Mouse (Mus musculus) heart, adult 11 months (tissue): Measurements from ENCODE around the gene Bahcc1.

Experiments used
- DNase-seq: peaks from one replicate; pipeline ENCODE4 v3.0.0; 2022

The Bahcc1 gene

DNA sequence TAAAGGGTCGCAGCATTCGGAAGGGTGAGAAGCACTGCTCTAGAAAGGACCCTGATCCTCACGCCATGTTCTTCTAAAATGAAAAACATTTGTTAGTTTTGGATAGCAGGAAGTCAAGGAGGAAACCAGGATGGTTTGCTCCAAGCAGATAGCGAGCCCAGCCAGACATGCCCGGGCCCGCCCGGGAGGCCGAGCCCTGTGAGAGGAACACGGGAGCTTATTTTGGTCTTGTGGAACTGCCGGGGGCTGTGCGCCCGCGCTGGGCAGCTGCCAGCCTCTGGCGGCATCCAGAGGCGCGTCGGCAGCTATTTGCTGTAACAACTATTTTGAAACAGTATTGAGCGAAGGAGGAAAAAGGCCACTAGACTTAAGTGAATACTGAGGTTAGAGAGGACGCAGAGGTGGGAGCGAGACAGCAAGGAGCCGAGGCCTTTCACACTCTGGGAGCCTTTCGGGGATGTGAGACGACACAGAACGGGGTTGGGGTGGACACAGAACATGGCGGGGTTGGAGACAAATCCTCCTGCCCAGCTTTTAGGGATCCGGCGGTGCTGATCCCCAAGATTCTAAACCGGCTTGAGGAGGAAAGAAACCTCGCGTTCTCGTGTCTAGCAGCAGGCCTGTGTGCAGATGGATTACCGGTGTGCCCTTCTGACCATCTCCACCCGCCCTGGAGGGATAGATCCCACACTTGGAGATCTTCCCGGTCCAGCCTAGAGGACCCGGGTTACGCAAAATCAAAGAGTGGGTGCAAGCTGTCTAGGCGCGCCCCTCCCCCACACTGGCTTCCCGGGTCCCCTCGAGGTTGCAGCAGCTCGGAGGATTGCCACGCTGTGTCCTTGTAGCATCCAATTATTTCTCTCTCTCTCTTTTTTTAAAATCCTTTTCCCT lies 2.6 kb upstream of the Bahcc1 start:
- DNase-seq: peak; percentile 99

DNA sequence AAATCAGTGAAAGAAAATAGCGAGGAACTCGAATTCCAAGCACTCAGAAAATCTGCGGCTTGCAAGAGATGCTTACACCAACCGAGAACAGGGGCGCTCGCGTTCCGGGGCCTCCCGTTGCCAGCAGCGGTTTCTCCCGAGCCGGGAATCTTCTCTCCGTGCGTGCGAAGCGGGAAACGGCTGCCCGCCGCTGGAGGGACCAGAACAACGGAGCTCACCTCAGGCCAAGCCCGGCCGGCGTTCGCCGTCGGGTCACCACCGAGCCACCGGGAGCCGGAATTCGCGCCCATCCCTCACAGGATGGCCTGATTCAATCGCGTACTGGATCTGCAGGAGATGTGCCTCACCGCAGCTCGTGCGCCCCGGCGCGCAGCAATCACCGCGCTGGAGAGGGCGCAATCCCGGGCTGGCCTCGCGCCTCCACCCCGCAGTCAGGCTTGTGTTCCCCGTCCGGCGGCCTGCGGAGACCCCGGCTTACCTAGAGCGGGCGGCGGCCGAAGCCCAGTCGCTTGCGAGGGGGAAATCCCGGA lies 1.8 kb upstream of the Bahcc1 start:
- no peak for DNase-seq

DNA sequence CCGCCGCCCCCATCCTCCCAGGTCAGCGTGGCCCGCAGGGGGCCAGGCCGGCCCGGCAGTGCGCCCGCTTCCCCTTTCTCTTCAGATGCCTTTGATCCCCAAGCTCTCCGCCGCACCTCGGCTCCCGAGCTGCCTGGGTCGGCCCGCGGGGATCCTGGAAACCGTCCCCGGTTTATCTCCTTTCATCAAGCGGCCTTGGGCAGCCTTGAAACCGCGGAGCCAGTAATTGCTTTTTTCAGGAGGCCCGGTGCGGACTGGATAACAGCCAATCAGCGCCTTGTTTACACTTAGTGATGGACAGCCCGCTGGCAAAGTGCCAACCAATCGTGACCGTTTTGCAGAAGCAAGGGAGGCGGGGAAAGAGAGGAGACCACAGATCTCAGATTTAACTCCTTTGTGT lies 1.4 kb upstream of the Bahcc1 start:
- DNase-seq: peak; percentile 100

DNA sequence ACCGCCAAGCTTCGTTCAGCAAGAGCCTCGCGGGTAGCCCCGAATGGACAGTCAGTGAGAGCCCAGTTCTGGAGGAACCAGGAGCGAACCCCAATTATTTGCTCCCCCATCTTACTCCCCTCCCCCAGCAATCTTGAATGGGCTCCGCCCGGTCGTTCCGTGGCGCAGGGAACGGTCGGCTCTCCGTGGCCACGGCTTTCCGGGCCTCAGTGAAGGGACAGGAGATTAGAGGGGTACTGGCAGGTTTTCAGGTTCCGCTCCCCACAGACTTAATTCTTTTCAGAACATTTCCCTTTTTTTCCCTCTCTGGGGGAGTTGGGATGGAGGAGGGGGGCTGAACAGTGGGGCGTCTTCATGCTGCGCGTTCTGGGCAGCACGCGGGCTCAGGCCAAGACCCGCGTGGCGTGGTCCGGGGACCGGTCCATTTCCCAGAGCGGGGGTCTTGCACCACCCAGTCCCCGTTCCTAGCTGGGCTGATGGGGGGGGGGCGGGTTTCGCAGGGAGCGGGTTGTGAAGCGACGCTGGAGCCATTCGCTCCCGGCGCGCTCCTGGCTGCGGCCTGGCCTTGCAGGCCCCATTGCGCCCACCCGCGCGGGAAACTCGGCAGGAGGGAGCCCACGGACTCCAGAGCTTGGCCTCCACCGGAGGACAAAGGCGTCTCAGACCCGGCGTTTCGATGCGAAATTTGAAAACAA lies 841 bp downstream of the Bahcc1 start:
- DNase-seq: peak; percentile 96

DNA sequence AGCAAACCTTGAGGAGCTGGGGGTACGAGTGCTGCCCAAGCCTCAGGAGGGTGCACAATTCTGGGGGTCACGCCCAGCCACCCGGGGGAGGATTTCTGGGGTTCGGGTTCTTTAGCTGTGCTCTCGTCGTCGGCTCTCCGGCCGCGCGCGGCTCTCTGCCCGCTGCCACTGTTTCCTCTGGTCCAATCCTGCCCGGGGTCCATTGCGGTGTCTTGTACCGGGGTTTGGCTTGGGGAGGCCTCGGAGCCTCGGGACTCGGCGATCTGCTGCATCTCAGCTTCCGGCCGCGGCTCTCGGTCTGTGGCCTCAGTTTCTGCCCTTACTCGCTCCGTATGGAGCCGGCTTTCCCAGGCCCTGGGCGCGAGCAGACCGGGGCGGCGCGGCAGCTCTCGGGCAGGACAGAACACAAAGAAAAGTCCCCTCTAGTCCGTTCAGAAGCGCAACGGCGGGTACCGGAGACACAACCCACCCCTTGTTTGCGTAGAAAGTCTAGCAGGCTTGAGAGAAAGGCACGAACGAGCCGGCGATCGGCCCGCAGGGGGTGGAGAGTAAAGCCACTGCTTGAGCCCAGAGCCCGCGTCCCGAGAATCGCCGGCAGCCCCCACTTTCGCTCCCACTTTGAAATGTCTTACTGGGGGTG lies 1.5 kb downstream of the Bahcc1 start:
- peak; percentile 97 for DNase-seq

DNA sequence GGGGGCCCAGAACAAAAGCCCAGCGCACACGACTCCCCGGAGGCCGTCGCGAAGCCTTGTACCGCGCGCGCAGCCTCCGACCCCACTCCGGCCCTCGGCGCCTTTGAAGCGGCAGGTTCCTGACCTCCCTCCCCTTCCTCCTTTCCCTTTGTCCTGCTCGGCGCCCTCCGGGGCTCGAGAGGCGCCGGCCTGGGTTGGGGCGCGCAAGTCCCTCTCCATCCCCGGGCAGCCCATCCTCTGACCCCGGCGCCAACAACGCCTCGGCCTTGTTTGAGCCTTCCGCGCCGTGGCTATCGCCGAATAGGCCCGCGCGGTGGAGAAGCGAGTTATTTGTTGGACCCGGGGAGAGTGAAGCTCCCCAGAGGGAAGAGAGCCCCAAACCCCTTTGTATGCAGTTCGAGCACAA lies 2.0 kb downstream of the Bahcc1 start:
- DNase-seq: peak; percentile 96

DNA sequence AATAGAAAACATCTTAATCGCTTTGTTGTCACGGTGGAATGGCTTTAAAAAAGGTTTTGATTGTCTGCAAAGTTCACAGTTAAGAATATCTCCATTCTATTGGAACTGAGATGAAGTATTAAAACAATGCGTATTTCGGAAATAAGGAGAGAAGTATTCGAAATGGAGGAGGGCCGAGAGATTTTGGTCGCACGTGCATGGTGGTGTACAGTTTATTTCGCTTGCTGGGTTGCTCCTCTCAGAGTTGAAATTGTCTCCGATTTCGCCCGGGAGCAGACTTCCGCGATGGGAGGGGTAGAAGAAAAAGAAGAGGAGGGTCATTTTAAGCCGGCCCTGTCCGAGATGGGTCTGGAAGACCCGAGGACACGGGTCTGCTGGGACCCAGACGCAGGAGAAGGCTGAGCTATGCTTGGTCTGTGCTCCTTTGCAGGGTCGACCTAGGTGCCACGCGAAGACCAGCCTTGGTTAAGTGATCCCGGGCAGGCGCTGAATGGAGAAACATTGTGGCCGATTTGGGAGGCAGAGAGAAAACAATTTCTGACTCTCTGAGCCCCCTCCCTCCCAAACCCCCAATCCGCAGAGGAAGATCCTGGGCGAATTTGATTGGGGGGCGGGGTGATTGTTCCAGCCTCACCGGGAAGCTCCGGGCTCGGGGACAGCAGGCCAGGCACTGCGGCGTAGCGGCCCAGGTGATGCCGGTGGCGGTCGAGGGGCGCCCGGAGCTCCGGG lies 2.8 kb downstream of the Bahcc1 start:
- peak; percentile 96 for DNase-seq

DNA sequence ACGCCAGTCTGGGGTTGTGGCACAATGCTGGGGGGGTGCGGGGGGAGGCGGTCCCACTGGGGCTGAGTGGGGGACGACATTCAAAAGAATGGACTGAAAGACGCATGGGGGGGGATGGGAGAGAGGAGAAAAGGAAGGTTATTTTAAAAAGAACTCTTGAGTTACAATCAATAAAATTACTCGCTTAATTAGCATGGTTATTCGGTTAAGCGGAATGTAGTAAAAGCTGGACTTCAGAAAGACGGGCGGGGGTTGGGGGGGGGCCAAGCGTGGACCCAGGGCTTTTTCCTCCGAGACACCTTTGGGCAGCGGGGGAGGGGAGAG lies 3.3 kb downstream of the Bahcc1 start:
- DNase-seq: no peak

DNA sequence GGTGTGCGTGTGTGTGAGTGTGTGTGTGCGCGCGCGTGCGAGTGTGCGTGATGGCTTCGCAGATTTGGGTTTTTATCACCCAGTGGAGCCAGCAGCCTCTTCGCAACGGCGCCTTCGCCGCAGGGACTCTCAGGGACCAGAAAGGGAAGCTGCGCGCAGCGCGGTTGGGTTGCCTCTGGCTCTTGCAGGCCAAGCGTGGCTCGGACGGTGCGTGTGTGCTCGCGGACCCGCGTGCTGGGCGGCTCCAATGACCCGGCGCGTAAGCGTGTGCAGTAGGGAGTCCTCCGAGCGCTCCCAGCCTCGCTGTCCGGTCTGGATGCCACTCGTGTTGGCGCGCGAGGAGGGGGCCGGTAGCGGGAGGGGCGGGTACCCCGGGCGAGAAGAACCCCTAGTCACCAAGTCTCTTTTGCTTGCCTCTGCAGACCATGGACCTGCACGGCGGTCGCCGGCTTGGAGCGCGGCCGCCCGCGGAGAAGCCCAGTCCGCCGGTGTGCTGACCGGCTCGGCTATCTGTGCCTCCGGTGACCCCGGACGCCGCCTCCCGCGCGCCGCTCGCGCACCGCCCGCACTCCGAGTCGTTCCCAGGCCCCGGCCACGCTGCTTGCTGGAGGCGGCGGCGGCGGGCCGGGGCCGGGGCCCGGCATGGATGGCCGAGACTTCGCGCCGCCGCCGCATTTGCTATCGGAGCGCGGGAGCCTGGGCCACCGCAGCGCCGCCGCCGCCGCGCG lies 3.9 kb downstream of the Bahcc1 start:
- DNase-seq: peak; percentile 95

DNA sequence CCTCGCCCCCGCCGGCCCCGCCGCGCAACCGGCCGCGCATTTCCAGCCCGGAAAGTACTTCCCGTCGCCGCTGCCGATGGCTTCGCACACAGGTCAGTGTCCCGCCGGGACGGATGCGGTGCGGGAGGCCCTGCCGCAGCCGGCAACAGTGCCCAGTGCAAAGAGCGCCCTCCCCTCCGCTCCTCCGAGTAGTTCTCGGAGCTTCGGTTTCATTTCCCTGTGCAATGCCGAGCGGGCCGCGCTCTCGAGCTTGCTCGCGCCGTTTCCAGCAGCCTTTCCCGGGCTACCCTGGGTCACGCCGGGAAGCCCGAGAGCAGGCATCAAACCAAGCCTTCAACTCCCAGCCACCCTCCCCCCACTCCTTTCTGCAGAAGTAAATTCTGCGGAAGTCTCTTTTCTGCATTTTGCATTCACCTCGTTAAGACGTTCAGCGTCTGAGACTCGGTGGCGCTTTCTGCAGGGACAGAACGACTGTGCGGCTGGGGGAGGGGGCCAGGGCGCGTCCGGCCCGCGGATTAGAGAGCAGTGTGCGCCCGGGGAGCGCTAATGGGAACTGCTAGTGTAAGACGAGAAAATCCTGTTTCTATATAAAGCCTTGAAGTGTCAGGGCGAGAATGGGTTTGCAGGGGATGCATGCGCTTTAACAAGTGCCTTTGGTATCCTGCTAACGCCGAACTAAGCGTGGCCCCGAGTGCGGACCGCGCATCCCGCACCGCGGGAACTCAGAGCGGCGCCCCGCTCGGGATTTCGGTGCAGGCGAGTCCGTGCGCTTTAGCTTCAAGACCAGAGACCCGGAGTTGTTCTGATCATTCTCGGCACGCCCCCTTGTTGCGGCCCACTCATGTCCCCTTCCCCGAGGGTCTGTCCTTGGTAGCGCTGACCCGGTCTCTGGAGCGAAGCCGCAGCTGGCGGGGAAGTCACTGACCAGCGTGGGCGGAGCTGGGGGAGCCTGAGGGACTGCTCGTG lies 4.7 kb downstream of the Bahcc1 start:
- peak; percentile 97 for DNase-seq

DNA sequence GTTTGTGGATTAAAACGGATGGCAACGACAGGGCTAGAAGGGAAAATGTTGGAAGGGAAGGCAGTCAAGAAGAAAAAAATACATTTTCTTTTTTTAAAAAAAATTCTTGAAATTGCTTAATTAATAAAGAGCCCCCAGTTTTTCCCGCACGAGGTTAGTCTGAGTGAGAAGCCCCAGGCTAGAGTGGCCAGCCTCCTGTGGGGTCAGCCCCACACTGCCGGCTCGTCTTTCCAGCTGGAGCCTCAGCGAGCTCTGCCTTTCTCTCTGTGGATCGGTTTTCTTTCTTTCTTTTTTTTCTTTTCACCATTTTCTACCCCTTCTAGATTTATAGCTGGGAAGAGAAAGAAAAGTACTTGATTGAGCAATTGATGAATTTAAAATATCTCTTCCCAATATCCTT lies 5.6 kb downstream of the Bahcc1 start:
- no peak for DNase-seq

DNA sequence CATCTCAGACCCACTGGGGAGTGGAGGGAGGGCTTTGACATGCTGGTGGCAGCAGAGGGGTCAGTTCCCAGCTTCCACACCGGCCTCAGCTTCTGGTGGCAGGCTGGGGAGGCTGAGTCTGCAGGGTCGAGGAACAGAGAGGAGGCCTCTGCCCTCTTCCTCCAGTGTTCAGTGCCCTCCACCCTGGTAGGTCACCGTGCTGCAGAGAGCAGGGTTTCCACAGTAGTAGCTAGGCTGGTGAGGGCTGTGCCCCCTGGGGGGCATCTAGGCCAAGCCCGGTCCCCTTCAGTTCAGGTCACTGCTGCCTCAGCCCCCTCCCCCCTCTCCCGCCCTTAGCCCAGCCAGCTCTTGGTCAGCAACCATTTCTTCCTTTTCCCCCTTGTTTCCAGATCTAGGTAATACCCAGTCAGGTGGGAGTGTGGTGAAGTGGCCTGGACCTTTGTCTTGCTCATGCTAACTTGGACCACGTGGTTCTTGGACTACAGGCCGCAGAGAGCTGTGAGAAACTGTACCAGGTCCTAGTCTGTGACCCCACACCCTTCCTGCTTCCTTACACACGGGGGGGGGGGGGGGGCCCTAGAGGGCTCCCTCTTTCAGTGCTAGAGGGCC lies 6.1 kb downstream of the Bahcc1 start:
- peak; percentile 98 for DNase-seq

DNA sequence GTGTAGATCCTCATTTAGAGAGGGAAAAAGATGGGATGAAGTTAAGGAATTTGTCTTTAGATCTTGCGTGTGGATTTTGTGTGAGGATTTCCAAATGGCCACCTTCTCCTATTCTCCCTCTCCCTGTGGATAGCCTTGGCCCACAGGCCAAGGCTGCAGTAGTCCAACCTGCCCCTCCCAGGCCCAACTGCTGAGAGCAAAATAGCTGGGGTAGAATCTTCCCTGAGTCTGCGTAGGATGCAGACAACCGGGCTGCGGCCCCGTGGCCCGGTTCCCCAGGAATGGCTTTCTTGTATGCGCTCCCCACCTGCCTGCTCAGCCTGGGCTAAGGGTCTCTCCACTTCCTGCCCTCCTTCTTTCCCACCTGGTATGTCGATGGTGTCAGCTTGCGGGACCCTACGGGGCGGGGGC lies 6.8 kb downstream of the Bahcc1 start:
- peak; percentile 92 for DNase-seq

DNA sequence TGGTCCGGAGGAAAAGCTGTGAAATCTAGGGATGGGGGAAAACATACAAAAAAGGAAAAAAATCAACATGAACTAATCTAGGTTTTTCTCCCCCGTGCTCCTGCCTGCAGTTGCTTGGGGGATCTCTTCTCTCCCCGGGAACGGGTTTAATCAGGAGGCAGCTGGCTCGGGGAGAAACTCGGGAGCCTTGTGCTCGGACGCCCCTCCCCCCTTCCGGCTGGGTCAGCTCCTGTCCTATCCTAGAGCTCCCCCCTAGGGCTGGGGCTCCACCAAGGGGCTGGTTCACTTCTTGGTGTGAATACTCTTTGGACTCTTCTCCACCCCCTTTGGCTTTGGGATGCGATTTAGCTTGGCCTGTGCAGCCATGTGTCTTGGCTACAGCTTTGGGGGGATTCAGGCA lies 7.5 kb downstream of the Bahcc1 start:
- DNase-seq: peak; percentile 99

DNA sequence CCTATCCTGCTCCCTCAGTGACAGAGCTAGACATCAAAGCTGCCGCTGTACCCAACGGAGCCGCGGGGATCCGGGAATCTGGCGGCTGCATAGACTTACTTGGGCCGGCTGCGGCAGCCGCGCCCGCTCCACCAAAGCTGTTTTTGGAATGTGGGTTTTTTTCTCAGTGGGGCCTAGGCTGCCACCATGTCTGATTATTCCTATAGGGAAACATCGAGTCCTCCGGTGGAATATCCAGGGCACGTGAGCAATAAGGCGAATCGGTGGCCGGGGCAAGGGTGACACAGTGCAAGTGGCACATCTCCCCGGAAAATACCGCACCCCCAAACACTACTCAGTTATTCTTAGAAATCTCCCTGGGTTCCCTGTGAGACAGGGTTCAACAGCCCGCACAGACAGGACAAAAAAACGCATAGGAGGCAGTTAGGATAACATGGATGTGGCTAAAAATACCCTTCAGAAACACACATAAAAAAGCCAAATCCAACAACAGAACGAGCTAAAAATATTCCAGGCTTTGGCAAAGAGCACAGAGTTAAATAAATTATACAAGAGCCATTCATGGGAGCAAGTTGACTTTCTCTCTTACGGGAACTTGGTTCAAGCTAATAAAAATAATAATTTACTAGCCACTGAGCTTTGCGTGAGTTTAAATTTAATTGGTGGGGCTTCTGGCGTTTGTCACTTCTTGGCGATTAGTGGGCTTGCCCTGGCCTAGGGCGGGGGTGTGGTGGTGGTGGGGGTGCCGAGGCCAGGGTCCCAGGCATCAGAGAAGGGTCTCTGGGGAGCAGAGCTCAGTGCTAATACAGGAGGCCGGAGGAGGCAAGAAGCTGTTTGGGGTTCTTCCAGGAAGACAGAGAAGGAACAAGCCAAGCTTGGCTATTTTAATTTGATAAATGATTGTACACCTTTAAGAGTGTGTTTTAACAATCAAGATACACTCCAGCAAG lies 8.5 kb downstream of the Bahcc1 start:
- DNase-seq: peak; percentile 94

DNA sequence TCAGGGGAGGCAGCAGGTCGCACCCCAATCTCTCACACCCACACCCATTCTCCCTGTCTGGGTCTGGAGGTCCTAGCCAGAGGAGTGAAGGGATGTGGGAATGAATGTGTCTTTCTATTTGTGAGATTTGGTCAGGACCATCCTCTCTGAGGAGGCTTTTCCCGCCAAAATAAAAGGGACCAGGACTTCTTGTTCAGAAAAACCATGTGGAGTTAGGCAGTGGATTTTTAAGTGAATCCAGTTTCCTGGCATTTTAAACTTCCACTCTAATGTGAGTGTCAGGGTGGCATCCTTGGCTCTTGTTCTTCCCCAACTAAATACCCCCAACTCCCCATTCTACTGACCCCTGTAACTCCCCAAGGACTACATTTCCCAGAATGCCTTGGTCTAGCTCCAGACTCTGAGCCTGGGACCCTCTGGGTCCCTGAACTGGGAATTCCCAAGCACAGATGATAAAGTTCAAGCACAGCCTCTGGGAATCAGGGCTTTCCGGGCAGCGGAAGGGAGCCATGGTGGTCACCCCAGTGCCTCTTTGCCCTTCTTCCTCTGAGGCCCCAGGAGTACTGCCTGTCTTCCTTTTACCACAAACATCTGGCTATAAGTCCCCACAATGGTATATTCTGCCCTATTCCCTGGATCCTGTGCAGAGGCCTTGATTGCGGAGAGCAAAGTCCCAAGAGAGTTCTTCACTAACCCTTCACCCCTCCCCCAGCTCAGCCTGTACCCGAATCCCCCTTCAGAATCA lies 9.4 kb downstream of the Bahcc1 start:
- DNase-seq: peak; percentile 96

DNA sequence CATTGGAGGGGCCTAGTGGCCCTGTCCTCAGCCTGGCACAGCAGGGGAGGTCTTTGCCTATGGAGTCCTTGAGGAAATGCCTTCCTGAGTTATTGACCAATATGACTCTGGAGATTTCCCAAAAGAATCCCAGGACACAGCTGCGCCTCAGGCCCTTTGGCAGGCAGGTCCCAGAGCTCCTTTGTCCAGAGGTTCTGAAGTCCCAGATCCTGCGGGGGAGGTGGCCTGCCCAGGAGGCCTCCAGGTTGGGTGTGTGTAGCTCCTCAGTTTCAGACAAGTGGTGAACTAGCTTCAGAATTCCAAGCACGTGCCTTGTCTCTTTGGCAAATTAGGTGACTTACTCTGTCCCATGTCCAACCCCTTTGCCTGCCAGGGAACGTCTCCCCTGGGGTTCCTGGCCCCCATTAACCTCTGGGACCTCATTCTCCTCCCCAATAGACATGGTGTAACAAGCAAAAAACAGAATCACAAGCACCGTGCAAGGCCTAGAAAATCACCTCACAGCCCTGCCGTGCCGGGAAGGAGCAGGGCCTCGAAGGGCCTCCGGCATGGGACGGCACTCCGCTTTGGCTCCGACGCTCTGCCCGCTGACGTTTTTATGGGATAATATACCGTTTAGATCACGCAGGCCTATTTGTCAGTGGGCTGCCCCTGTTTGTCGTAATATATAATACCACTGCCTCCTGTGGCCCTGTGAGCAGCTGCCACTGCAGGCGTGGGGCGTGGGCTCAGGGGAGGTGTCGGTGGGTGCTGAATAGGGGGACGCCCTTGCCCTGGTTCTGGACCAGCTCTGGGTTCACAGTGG lies 10.2 kb downstream of the Bahcc1 start:
- peak; percentile 97 for DNase-seq

DNA sequence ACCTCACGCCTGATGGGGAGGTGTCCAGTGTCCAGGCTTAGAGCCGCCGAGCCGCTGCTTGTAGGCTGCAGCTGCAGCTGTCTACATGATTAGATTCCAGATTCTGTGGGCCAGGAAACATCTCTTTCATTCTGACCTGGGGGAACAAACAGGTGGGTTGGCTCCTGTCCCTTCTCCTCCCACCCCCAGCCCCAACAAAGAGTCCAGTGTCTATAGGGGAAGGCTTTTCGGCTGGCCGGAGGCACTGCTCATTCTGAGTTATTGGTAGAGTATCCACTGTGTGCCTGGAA lies 10.7 kb downstream of the Bahcc1 start:
- DNase-seq: no peak
